Mouse (Mus musculus) right cerebral cortex, postnatal 25 days (tissue): ENCODE data around the gene Vti1a.
A peak's percentile ranks its signal among the peaks of the same experiment; 100 is the strongest.

Experiments
- DNase-seq: peaks from one replicate; pipeline ENCODE4 v3.0.0; 2022

The Vti1a gene

GRCm38 (mm10) chr19:55316109-55316714 is at the start of gene Vti1a:
Vti1a (plus strand) TSS chr19:55316295.
- peak; percentile 87 for DNase-seq

- no peak for DNase-seq
These were observed 49.3 kb upstream of the Vti1a start for GRCm38 (mm10) chr19:55266786-55267185.

- DNase-seq, result no peak
These were observed 47.9 kb upstream of the Vti1a start for GRCm38 (mm10) chr19:55268150-55268549.

- no peak for DNase-seq
These were observed 47.0 kb upstream of the Vti1a start for GRCm38 (mm10) chr19:55269051-55269450.

GRCm38 (mm10) chr19:55271448-55271847 is 44.6 kb upstream of the Vti1a start:
- no peak for DNase-seq

- DNase-seq, result no peak
These were observed 42.8 kb upstream of the Vti1a start for GRCm38 (mm10) chr19:55273340-55273739.

DNA sequence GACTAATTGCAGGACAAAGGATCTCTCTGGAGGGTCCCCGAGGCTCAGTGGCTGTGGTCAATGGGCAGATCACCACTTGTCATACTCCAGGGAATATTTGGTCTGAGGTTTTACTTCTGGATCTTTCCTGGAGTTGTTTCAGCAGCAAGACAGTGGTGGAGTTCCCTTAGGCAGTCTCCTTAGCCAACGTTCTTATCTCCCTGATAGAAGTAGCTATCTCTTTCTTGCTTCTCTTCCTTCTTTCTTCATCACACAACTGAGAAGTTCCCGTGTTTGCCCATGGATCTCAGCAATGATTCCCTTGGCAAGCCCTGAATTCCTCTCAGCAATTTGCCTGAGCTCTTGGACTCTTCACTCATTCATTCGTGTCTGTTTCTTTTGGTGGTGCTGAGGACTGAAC is 40.0 kb upstream of the Vti1a start:
- DNase-seq, result no peak

- DNase-seq, result no peak
These were observed 39.3 kb upstream of the Vti1a start for GRCm38 (mm10) chr19:55276770-55277169.

DNA sequence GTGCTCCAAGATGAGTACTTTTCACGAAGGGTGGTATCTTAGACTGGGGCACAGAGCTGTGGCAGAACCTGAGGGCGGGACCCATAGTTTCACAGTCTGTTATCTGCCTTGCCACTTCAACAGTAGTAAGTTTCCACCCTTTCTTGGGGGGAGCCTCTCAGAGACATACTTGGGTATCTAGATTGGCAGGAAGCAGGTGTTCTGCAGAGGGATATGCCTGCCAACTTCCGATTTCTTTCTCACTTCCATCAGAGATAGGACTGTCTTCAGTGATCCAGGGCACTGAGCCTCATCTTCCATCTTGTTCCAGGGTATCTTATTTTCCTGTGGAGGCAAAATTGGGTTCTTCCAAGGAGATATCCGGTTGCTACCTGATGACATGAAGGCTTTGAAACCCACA is 32.0 kb upstream of the Vti1a start:
- no peak for DNase-seq

DNA sequence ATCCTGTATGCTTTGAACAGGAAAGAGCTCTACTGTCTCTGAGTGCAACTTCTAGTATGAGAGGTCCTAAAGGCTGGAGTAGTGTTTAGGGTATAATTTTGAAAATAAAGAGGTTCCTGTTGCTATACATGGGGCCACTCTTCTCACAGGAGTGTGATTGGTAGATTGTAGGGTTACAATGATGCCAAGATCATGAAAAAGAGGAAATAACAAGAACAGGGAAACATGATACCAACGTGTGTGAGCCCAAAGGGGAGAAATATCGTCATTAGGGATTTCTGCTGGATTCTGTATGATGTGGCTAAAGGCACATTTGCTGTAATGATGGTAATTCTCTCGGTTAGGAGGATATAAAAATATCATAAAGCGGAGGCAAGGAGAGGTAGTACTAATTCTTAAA is 30.1 kb upstream of the Vti1a start:
- DNase-seq, result no peak

- no peak for DNase-seq
These were observed 27.1 kb upstream of the Vti1a start for GRCm38 (mm10) chr19:55288974-55289373.

GRCm38 (mm10) chr19:55290621-55291270 is 25.3 kb upstream of the Vti1a start:
- DNase-seq, result no peak

DNA sequence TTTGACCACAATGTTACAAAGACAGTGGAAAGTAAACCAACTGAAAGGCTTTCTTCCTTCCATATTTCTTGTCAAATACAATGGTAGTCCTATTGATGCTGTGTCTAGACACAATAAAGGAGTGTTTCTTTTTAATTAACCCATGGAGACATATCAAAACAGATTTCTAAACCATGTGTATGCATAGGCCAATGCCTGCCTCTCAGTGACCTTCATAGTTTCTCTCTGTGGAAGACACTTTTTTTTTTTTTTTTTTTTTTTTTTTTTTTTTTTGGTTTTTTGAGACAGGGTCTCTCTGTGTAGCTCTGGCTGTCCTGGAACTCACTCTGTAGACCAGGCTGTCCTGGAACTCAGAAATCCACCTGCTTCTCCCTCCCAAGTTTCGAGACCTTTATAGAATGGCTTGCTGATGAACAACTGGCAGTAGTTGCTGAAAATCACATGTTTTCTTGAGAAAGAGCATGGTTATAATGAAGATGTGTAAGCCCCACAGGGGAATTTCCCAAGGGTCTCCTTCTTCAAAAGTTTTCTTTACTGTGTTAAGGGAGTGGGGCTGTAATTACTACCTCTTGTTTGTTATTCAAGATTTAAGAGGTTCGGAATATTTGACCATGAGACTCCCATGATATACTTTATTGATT is 23.8 kb upstream of the Vti1a start:
- no peak for DNase-seq

DNA sequence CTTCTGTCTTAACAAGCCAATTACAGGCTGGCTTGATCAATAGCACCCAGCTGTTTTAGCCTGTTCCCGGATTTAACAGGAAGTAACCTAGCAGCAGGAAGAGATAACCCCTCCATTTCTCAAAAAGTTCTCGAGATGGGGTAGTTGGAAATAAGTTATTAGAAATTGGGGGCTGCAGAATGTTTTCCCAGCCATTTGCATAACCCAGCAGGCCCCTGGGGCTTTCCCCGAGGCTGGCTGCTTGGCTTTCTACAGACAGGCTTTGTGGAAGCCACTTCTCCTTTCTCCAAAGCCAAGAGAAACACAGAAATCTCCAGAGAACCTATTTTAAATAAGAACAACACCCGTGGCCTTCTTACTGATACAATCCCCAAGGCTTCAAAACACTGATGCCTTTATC is 22.9 kb upstream of the Vti1a start:
- DNase-seq, result no peak

DNA sequence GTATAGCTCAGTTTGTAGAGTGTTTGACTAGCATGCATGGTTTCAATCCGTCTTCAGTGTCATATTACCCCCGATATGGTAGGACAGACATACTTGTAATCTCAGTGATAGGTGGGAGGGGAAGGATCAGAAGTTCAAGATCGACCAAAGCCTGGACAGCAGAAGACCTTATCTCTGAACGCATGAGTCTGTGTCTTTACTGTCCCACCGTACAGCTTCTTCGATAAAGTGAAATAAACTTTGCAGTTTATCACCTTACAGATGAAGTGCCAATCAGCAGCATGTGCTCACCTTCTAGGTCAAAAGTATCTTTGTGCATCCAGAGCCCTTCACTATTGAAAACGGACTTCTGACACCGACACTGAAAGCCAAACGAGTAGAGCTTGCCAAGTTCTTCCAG is 21.0 kb upstream of the Vti1a start:
- no peak for DNase-seq

DNA sequence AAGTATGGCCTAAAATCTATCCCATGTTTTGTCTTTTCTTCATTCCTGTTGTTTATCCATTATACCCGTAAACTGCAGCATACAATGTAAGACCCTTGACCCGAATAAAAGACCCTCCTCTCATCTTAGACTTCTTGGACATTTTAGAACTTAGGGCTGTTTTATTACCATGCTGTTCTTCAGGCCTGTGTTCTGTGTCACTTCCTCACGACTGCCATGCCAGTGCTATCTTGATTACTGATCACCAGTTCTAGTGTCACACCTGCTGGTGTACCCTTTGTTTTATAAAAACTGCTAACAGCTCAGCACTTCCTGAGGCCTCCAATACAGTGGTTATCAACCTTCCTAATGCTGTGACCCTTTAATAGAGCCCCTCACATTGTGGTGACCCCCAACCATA is 20.5 kb upstream of the Vti1a start:
- DNase-seq, result no peak

GRCm38 (mm10) chr19:55296301-55296700 is 19.8 kb upstream of the Vti1a start:
- no peak for DNase-seq

GRCm38 (mm10) chr19:55297489-55297888 is 18.6 kb upstream of the Vti1a start:
- DNase-seq, result no peak

- no peak for DNase-seq
These were observed 18.1 kb upstream of the Vti1a start for GRCm38 (mm10) chr19:55297961-55298360.

- DNase-seq, result no peak
These were observed 16.7 kb upstream of the Vti1a start for GRCm38 (mm10) chr19:55299378-55299777.

GRCm38 (mm10) chr19:55300525-55300924 is 15.6 kb upstream of the Vti1a start:
- DNase-seq, result no peak

DNA sequence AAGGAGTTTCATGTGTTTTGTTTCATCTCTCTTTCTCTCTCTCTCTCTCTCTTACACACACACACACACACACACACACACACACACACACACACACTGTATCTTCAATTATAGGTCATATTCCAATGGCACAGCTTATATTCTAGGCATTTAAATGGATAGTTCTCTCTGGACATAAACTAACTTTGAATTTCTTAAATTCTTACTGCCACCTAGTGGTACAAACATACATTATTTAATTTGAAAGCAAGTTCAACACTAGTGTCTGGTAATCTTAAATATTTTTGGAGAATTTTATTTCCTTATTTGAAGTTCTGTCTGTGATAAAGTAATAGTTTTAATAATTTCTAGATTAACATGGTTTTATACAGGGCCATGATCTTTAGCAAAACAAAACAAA is 11.1 kb upstream of the Vti1a start:
- no peak for DNase-seq

DNA sequence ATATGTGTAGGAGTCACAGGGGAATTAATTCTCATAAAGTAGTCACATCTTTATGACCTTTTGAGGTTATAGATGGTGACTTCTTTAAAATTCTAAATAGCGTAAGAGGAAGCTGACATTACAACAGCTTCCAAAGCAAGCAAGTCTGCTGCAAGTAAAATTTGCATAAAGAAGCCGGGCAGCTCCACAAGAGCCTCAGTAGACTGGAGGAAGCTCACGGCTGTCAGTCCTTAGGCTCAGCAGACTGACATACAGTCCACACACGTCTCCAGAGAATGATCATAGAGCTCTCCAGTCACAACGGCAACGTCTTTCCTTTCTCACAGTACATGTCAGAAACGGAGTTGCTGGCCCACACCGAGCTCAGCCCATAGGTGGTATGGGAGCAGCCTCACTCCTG is 4.2 kb upstream of the Vti1a start:
- DNase-seq, result no peak

GRCm38 (mm10) chr19:55313649-55314048 is 2.4 kb upstream of the Vti1a start:
- no peak for DNase-seq
